Mouse (Mus musculus) kidney, adult 2 months (tissue): ENCODE results near the gene Sptssb.

ENCODE experiments used
- CTCF ChIP-seq: fragments of 200-500 bp; conservative IDR thresholded peaks from 2 replicates; pipeline ENCODE4 v1.5.1; 2011; ENCODE audit warnings: low read depth, mild to moderate bottlenecking, control low read depth, low read length, moderate library complexity, mixed read lengths; ENCODE audit not compliant: insufficient read depth, insufficient read length
- POLR2A ChIP-seq: fragments of 200-500 bp; IDR thresholded peaks from one replicate; pipeline ENCODE4 v1.6.1; 2011; ENCODE audit warnings: low read depth, low read length, control low read depth

DNA sequence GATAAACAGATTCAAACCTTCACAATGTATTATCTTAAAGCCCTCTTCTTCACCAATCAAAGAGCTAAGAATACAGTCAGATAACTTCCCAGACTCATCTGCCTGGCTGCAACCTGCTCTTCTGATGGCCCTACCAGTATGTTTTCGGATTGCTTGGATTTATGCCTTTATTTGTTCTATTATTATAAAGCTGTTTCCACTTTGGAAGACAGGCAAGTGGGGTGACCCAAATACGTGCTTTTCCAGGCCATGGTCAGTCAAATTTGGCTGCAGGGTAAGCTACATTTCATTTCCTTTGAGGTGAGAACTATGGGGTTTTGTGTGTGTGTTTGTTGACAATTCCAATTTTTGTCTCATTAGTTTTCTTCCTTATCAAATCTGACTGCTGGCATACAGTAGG is 43.2 kb downstream of the Sptssb start:
- TF ChIP-seq CTCF: no peak
- no peak for TF ChIP-seq POLR2A
